Mouse (Mus musculus) kidney, embryonic 15.5 days (tissue): ENCODE measurements around the gene Dcaf5. TPM values are rescaled to one million over a fixed set of nuclear protein-coding genes. Genes with fewer than 3 reads are reported as not detected.

Experiments
- ATAC-seq: fragments of 200-750 bp; cut with Nextera tagmentation; replicated peaks from 2 replicates; pipeline ENCODE4 v1.8.0; 2017; ENCODE audit warnings: moderate TSS enrichment; ENCODE audit not compliant: low FRiP score
- H3K27ac ChIP-seq: fragments of 300-500 bp; sonication (generic); 2 replicates; pipeline ENCODE4 v1.5.1; 2015; ENCODE audit warnings: mild to moderate bottlenecking, inconsistent platforms
- H3K27me3 ChIP-seq: fragments of 300-500 bp; sonication (generic); 2 replicates; pipeline ENCODE4 v1.6.1; 2015; ENCODE audit warnings: inconsistent platforms
- H3K36me3 ChIP-seq: fragments of 300-500 bp; sonication (generic); 2 replicates; pipeline ENCODE4 v1.6.1; 2015; ENCODE audit warnings: inconsistent platforms
- H3K4me1 ChIP-seq: fragments of 300-500 bp; sonication (generic); 2 replicates; pipeline ENCODE4 v1.6.1; 2015; ENCODE audit warnings: inconsistent platforms
- H3K4me2 ChIP-seq: fragments of 300-500 bp; sonication (generic); 2 replicates; pipeline ENCODE4 v1.6.1; 2015; ENCODE audit warnings: moderate library complexity, mild to moderate bottlenecking, inconsistent platforms
- H3K4me3 ChIP-seq: fragments of 300-500 bp; sonication (generic); replicated peaks from 2 replicates; pipeline ENCODE4 v1.5.1; 2015; ENCODE audit warnings: mild to moderate bottlenecking, inconsistent platforms
- H3K9ac ChIP-seq: fragments of 300-500 bp; sonication (generic); 2 replicates; pipeline ENCODE4 v1.6.1; 2015; ENCODE audit warnings: mild to moderate bottlenecking, inconsistent platforms
- H3K9me3 ChIP-seq: fragments of 300-500 bp; sonication (generic); replicated peaks from 2 replicates; pipeline ENCODE4 v1.6.1; 2016; ENCODE audit warnings: inconsistent platforms
- whole genome bisulfite sequencing: fragments of 180-500 bp; shearing (Covaris S2); methylation state at CpG from one replicate; pipeline ENCODE4 v1.1.7; 2015; ENCODE audit warnings: mixed read lengths; 5-methylcytosine and 5-hydroxymethylcytosine counted together
- polyA plus RNA-seq: library from polyadenylated mRNA; unstranded; fragments of >200 nt; fragmentation: Nextera tagmentation; extraction: Ambion mirVana; gene quantifications from 2 replicates; pipeline ENCODE4 v1.2.1, GENCODE M21; 2015

Gene Dcaf5
- polyA plus RNA-seq, 1 experiment from 2014 or later: 12.3 TPM

- H3K4me1 ChIP-seq: peaks cover 22% of the 10 kb centered on the region
- H3K36me3 ChIP-seq: no peaks in the 10 kb centered on the region; the same call in 1 of the 2 replicates
- no peak overlapping the region for H3K9ac ChIP-seq
- H3K27ac ChIP-seq: no peak overlapping the region
- no peak overlapping the region for H3K4me3 ChIP-seq
- H3K9me3 ChIP-seq: no peaks in the 10 kb centered on the region
- H3K4me2 ChIP-seq: no peak overlapping the region
- no peaks in the 10 kb centered on the region for H3K27me3 ChIP-seq
- 80% methylated on average over 8 of the region's 8 CpGs for WGBS
- no peak for ATAC-seq
These were observed 105.6 kb downstream of the Dcaf5 start for GRCm38 (mm10) chr12:80330819-80331218.

GRCm38 (mm10) chr12:80329641-80330040 is 106.8 kb downstream of the Dcaf5 start:
- no peak overlapping the region for H3K27ac ChIP-seq
- no peak overlapping the region for H3K9ac ChIP-seq
- 35% methylated on average over 2 of the region's 2 CpGs for WGBS
- no peaks in the 10 kb centered on the region for H3K27me3 ChIP-seq
- no peak overlapping the region for H3K4me3 ChIP-seq
- no peaks in the 10 kb centered on the region for H3K36me3 ChIP-seq
- H3K4me2 ChIP-seq: no peak overlapping the region
- no peaks in the 10 kb centered on the region for H3K9me3 ChIP-seq
- H3K4me1 ChIP-seq: peaks cover 28% of the 10 kb centered on the region
- ATAC-seq: 0 out of 2 replicates have a peak, but pooled peaks have one; percentile 33

- Histone ChIP-seq H3K9ac (no peak overlapping the region), H3K4me1 (peaks cover 27% of the 10 kb centered on the region), H3K4me2 (no peak overlapping the region), H3K27ac (no peak overlapping the region), H3K36me3 (no peaks in the 10 kb centered on the region), H3K9me3 (no peaks in the 10 kb centered on the region), H3K27me3 (no peaks in the 10 kb centered on the region), H3K4me3 (no peak overlapping the region)
- no peak for ATAC-seq
These were observed 110.4 kb downstream of the Dcaf5 start for GRCm38 (mm10) chr12:80326047-80326446.

- Histone ChIP-seq H3K9me3 (no peaks in the 10 kb centered on the region), H3K27me3 (no peaks in the 10 kb centered on the region), H3K27ac (no peak overlapping the region), H3K36me3 (no peaks in the 10 kb centered on the region), H3K4me1 (peaks cover 17% of the 10 kb centered on the region), H3K9ac (no peak overlapping the region), H3K4me2 (no peak overlapping the region), H3K4me3 (no peak overlapping the region)
- WGBS: 61% methylated on average over 1 of the region's 1 CpGs
- no peak for ATAC-seq
These were observed 111.6 kb downstream of the Dcaf5 start for GRCm38 (mm10) chr12:80324785-80325131.

- H3K9ac ChIP-seq: no peak overlapping the region
- no peaks in the 10 kb centered on the region for H3K36me3 ChIP-seq
- ATAC-seq: no peak
- no peak overlapping the region for H3K4me2 ChIP-seq
- H3K27ac ChIP-seq: no peak overlapping the region
- 61% methylated on average over 9 of the region's 9 CpGs for WGBS
- no peaks in the 10 kb centered on the region for H3K9me3 ChIP-seq
- H3K4me1 ChIP-seq: peaks cover 12% of the 10 kb centered on the region
- H3K4me3 ChIP-seq: no peak overlapping the region
- no peaks in the 10 kb centered on the region for H3K27me3 ChIP-seq
These were observed 112.2 kb downstream of the Dcaf5 start for GRCm38 (mm10) chr12:80324051-80324784.

GRCm38 (mm10) chr12:80323371-80324050 is 112.9 kb downstream of the Dcaf5 start:
- 74% methylated on average over 8 of the region's 8 CpGs for WGBS
- H3K4me3 ChIP-seq: no peak overlapping the region
- H3K27ac ChIP-seq: no peak overlapping the region
- no peak overlapping the region for H3K9ac ChIP-seq
- H3K9me3 ChIP-seq: no peaks in the 10 kb centered on the region
- H3K4me1 ChIP-seq: peaks cover 11% of the 10 kb centered on the region
- no peaks in the 10 kb centered on the region for H3K36me3 ChIP-seq
- no peak for ATAC-seq
- H3K27me3 ChIP-seq: no peaks in the 10 kb centered on the region
- no peak overlapping the region for H3K4me2 ChIP-seq

GRCm38 (mm10) chr12:80322494-80322893 is 113.9 kb downstream of the Dcaf5 start:
- Histone ChIP-seq H3K9ac (no peak overlapping the region), H3K4me3 (no peak overlapping the region), H3K4me1 (peaks cover 11% of the 10 kb centered on the region), H3K27me3 (no peaks in the 10 kb centered on the region), H3K27ac (no peak overlapping the region), H3K9me3 (no peaks in the 10 kb centered on the region), H3K4me2 (no peak overlapping the region), H3K36me3 (no peaks in the 10 kb centered on the region)
- no peak for ATAC-seq
- WGBS: 57% methylated on average over 6 of the region's 6 CpGs

GRCm38 (mm10) chr12:80319062-80319461 is 117.3 kb downstream of the Dcaf5 start:
- 77% methylated on average over 2 of the region's 2 CpGs for WGBS
- H3K4me2 ChIP-seq: no peak overlapping the region
- no peak overlapping the region for H3K9ac ChIP-seq
- no peak overlapping the region for H3K4me3 ChIP-seq
- 0 out of 2 replicates have a peak, but pooled peaks cover 2% of the 10 kb centered on the region for H3K4me1 ChIP-seq
- H3K27ac ChIP-seq: no peak overlapping the region
- no peaks in the 10 kb centered on the region for H3K36me3 ChIP-seq
- H3K9me3 ChIP-seq: no peaks in the 10 kb centered on the region
- ATAC-seq: no peak
- H3K27me3 ChIP-seq: no peaks in the 10 kb centered on the region

GRCm38 (mm10) chr12:80315321-80315720 is 121.1 kb downstream of the Dcaf5 start:
- H3K4me3 ChIP-seq: no peak overlapping the region
- ATAC-seq: no peak
- H3K27ac ChIP-seq: no peak overlapping the region
- H3K4me1 ChIP-seq: no peaks in the 10 kb centered on the region
- no peak overlapping the region for H3K9ac ChIP-seq
- H3K36me3 ChIP-seq: no peaks in the 10 kb centered on the region
- 85% methylated on average over 2 of the region's 2 CpGs for WGBS
- no peaks in the 10 kb centered on the region for H3K27me3 ChIP-seq
- H3K9me3 ChIP-seq: no peaks in the 10 kb centered on the region
- H3K4me2 ChIP-seq: no peak overlapping the region

- no peak overlapping the region for H3K4me2 ChIP-seq
- no peak overlapping the region for H3K27ac ChIP-seq
- H3K9ac ChIP-seq: no peak overlapping the region
- ATAC-seq: no peak
- H3K4me3 ChIP-seq: no peak overlapping the region
- H3K27me3 ChIP-seq: no peaks in the 10 kb centered on the region
- no peaks in the 10 kb centered on the region for H3K4me1 ChIP-seq
- WGBS: 83% methylated on average over 3 of the region's 3 CpGs
- no peaks in the 10 kb centered on the region for H3K36me3 ChIP-seq
- H3K9me3 ChIP-seq: no peaks in the 10 kb centered on the region
These were observed 124.3 kb downstream of the Dcaf5 start for GRCm38 (mm10) chr12:80311959-80312669.

- Histone ChIP-seq H3K27ac (no peak overlapping the region), H3K9ac (no peak overlapping the region), H3K4me3 (no peak overlapping the region), H3K36me3 (no peaks in the 10 kb centered on the region), H3K27me3 (no peaks in the 10 kb centered on the region), H3K4me1 (no peaks in the 10 kb centered on the region), H3K9me3 (no peaks in the 10 kb centered on the region), H3K4me2 (no peak overlapping the region)
- WGBS: 68% methylated on average over 3 of the region's 3 CpGs
- no peak for ATAC-seq
These were observed 128.8 kb downstream of the Dcaf5 start for GRCm38 (mm10) chr12:80307556-80307955.

- WGBS: 93% methylated on average over 3 of the region's 3 CpGs
These were observed 131.9 kb downstream of the Dcaf5 start for GRCm38 (mm10) chr12:80304518-80304917.

More at GRCm38 (mm10) chr12:80304518-80304917, 131.9 kb downstream of the Dcaf5 start:
- Histone ChIP-seq H3K4me3 (no peak overlapping the region), H3K4me2 (no peak overlapping the region), H3K27me3 (no peaks in the 10 kb centered on the region), H3K4me1 (no peaks in the 10 kb centered on the region), H3K27ac (no peak overlapping the region), H3K9me3 (no peaks in the 10 kb centered on the region), H3K9ac (no peak overlapping the region), H3K36me3 (no peaks in the 10 kb centered on the region)
- no peak for ATAC-seq
